Mouse (Mus musculus) kidney, embryonic 15.5 days (tissue): ENCODE results near the gene Gpr150. TPM values are rescaled to one million over a fixed set of nuclear protein-coding genes. Genes with fewer than 3 reads are reported as not detected.

Experiments used
- ATAC-seq: fragments of 200-750 bp; cut with Nextera tagmentation; replicated peaks from 2 replicates; pipeline ENCODE4 v1.8.0; 2017; ENCODE audit warnings: moderate TSS enrichment; ENCODE audit not compliant: low FRiP score
- H3K27ac ChIP-seq: fragments of 300-500 bp; sonication (generic); 2 replicates; pipeline ENCODE4 v1.5.1; 2015; ENCODE audit warnings: mild to moderate bottlenecking, inconsistent platforms
- H3K27me3 ChIP-seq: fragments of 300-500 bp; sonication (generic); 2 replicates; pipeline ENCODE4 v1.6.1; 2015; ENCODE audit warnings: inconsistent platforms
- H3K36me3 ChIP-seq: fragments of 300-500 bp; sonication (generic); 2 replicates; pipeline ENCODE4 v1.6.1; 2015; ENCODE audit warnings: inconsistent platforms
- H3K4me1 ChIP-seq: fragments of 300-500 bp; sonication (generic); 2 replicates; pipeline ENCODE4 v1.6.1; 2015; ENCODE audit warnings: inconsistent platforms
- H3K4me2 ChIP-seq: fragments of 300-500 bp; sonication (generic); 2 replicates; pipeline ENCODE4 v1.6.1; 2015; ENCODE audit warnings: moderate library complexity, mild to moderate bottlenecking, inconsistent platforms
- H3K4me3 ChIP-seq: fragments of 300-500 bp; sonication (generic); replicated peaks from 2 replicates; pipeline ENCODE4 v1.5.1; 2015; ENCODE audit warnings: mild to moderate bottlenecking, inconsistent platforms
- H3K9ac ChIP-seq: fragments of 300-500 bp; sonication (generic); 2 replicates; pipeline ENCODE4 v1.6.1; 2015; ENCODE audit warnings: mild to moderate bottlenecking, inconsistent platforms
- H3K9me3 ChIP-seq: fragments of 300-500 bp; sonication (generic); replicated peaks from 2 replicates; pipeline ENCODE4 v1.6.1; 2016; ENCODE audit warnings: inconsistent platforms
- WGBS: fragments of 180-500 bp; shearing (Covaris S2); methylation state at CpG from one replicate; pipeline ENCODE4 v1.1.7; 2015; ENCODE audit warnings: mixed read lengths; 5-methylcytosine and 5-hydroxymethylcytosine counted together
- polyA plus RNA-seq: library from polyadenylated mRNA; unstranded; fragments of >200 nt; fragmentation: Nextera tagmentation; extraction: Ambion mirVana; gene quantifications from 2 replicates; pipeline ENCODE4 v1.2.1, GENCODE M21; 2015

Gene Gpr150
- polyA plus RNA-seq: 0.44 and 0.60 TPM in 2 replicates

DNA sequence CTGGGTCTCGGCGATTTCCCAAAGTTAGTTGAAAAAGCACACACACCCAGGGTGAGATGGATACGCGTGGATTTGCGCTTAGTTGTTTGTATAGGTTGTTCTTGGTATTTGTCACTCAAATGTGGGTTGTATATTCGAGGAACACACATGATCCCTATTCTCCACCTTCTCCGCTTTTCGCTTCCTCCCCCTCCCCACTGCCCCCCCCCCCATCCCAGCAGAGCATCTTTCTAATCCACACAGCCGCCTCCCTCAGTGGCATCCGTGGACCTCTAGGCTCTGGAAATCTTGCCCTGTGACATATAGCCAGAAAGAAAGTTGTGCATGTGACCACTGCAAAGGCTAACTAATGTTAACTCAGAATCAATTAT is at the start of gene Gpr150:
TSS of gene Gpr150 (minus strand) at position 101 of the 371 bp plus-strand sequence.
- H3K9ac ChIP-seq: peak within 1 kb of the TSS; percentile 41
- peak within 1 kb of the TSS; percentile 98 for H3K4me2 ChIP-seq
- peaks cover 19% of the 10 kb centered on the region for H3K4me1 ChIP-seq
- 15% methylated on average over 10 of the region's 10 CpGs for WGBS
- no peaks in the 10 kb centered on the region for H3K36me3 ChIP-seq
- ATAC-seq: no peak
- H3K9me3 ChIP-seq: no peaks in the 10 kb centered on the region
- H3K27me3 ChIP-seq: peaks cover 48% of the 10 kb centered on the region
- H3K4me3 ChIP-seq: peak within 1 kb of the TSS; percentile 48
- no peak within 1 kb of the TSS for H3K27ac ChIP-seq

DNA sequence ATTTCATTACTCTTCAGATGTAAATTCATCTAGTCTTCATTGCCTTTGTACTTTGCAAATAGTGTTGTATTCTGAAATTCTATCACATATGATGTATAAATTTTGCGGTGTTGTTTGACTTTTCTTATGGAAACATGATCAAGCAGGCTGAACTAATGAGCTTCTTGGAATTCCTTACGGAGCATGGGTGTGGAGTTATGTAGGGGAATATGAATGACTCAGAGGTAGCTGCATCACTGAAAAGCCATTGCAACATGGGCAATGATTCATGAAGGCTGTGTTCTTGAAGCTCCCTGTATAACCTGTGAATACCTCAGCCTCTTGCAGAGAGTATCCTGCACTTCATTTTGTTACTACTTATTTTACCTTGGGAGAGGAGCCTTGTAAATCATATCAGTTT is 45.2 kb upstream of the Gpr150 start:
- Histone ChIP-seq H3K4me3 (no peak overlapping the region), H3K36me3 (peaks cover 30% of the 10 kb centered on the region), H3K27me3 (no peaks in the 10 kb centered on the region), H3K4me2 (no peak overlapping the region), H3K9ac (no peak overlapping the region), H3K4me1 (peaks cover 6% of the 10 kb centered on the region), H3K9me3 (no peaks in the 10 kb centered on the region), H3K27ac (no peak overlapping the region)
- ATAC-seq: no peak
- 81% methylated on average over 2 of the region's 2 CpGs for WGBS

DNA sequence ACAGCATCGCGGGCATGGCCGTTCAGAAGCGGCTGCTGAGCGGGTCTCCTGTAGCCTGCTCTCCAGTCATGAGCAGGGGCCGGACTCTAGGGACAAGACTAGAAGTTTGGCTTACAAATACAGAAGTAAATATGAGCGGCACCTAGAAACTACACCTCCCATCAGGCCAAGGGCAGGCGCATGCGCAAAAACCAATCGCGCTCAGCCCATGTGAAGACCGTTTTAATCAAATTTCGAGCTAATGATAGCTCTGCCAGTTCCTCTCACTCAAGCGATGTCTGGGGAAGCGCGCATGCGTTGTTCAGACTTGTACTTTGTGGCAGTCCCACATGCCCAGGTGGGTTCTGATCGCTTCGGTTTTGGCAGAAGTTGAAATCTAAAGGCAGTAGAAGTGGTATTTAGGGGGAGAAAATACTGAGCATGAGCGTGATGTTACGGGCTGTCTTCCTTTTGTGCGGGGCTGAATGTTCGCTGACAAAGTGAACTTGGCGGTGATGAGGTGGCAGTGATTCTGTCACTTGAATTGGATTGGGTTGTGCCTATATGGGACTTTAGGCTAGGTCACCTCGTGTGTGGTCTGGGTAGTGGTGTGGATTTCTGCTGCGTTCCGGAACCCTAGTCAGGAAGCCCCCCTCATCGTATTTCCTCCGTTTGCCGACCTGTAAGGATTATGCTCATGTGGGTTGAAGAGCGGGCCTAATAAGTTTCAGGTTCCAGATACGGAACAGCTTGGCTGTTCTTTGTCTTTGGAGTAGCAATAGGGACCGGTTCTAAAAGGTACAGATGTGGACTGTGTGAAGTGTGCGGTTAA is 41.9 kb upstream of the Gpr150 start, which contains the start of the genes Arsk and Ttc37:
TSS of gene Arsk (minus strand) at position 168 of the 811 bp plus-strand sequence.
TSS of gene Ttc37 (plus strand) at position 242 of the 811 bp plus-strand sequence.
- Histone ChIP-seq H3K9me3 (no peaks in the 10 kb centered on the region), H3K4me3 (peak within 1 kb of the TSS; percentile 77), H3K4me2 (peak within 1 kb of the TSS; percentile 63), H3K27ac (peak within 1 kb of the TSS; percentile 89), H3K27me3 (no peaks in the 10 kb centered on the region), H3K9ac (peak within 1 kb of the TSS; percentile 70), H3K4me1 (peaks cover 6% of the 10 kb centered on the region), H3K36me3 (peaks cover 23% of the 10 kb centered on the region)
- under 1% methylated on average over 34 of the region's 34 CpGs for WGBS
- ATAC-seq: peak; percentile 98

GRCm38 (mm10) chr13:76098116-76098492 is 41.3 kb upstream of the Gpr150 start:
- H3K27ac ChIP-seq: peak overlapping the region; percentile 89
- peak overlapping the region; percentile 77 for H3K4me3 ChIP-seq
- H3K9me3 ChIP-seq: no peaks in the 10 kb centered on the region
- WGBS: 3% methylated on average over 16 of the region's 16 CpGs
- peaks cover 20% of the 10 kb centered on the region for H3K36me3 ChIP-seq
- no peaks in the 10 kb centered on the region for H3K27me3 ChIP-seq
- peak overlapping the region; percentile 60 for H3K9ac ChIP-seq
- peak overlapping the region; percentile 63 for H3K4me2 ChIP-seq
- H3K4me1 ChIP-seq: peaks cover 6% of the 10 kb centered on the region
- ATAC-seq: peak; percentile 87

GRCm38 (mm10) chr13:76074323-76074722 is 17.5 kb upstream of the Gpr150 start:
- no peak for ATAC-seq
- Histone ChIP-seq H3K9ac (no peak overlapping the region), H3K4me3 (no peak overlapping the region), H3K4me2 (no peak overlapping the region), H3K9me3 (no peaks in the 10 kb centered on the region), H3K36me3 (no peaks in the 10 kb centered on the region), H3K27ac (no peak overlapping the region), H3K4me1 (no peaks in the 10 kb centered on the region), H3K27me3 (no peaks in the 10 kb centered on the region)
- WGBS: 73% methylated on average over 1 of the region's 1 CpGs

DNA sequence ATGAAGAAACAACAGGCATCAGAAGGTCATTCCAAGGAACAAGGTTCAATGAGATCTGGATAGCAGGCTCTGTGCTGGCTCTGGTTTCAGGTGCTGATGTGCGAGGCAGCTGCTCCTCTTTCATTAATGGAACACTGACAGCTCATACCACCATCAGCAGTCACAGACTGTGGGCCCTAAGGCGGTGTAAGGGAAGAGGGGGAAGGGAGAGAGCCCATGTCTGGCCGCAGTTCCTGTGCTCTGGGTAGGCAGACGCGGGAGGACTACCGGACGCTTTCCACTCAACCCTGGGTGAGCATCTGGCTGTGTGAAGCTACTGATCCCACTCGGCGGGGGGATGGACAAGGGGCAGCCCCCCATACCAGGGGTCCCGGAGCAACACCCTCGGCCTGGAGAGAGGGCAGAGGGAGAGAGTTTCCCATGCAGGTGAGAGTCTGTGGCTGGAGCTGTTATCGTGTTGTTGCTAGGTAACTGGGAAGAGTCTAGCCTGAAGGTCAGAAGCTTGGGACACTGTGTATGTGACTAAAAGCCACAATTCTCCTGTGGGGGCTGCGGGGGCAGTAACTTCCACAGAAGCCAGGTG is 7.7 kb upstream of the Gpr150 start:
- 83% methylated on average over 13 of the region's 13 CpGs for WGBS
- Histone ChIP-seq H3K9ac (no peak overlapping the region), H3K4me1 (0 out of 2 replicates have a peak, but pooled peaks cover 7% of the 10 kb centered on the region), H3K4me2 (0 out of 2 replicates have a peak overlapping the region, but pooled peaks have one; percentile 2), H3K9me3 (no peaks in the 10 kb centered on the region), H3K27me3 (no peaks in the 10 kb centered on the region), H3K4me3 (no peak overlapping the region), H3K36me3 (peaks cover 11% of the 10 kb centered on the region; the same call in 1 of the 2 replicates), H3K27ac (no peak overlapping the region)
- peak; percentile 65 for ATAC-seq

- no peak overlapping the region for H3K4me3 ChIP-seq
- H3K36me3 ChIP-seq: peaks cover 11% of the 10 kb centered on the region; the same call in 1 of the 2 replicates
- H3K27me3 ChIP-seq: no peaks in the 10 kb centered on the region
- H3K9me3 ChIP-seq: no peaks in the 10 kb centered on the region
- ATAC-seq: no peak
- 74% methylated on average over 4 of the region's 4 CpGs for WGBS
- H3K27ac ChIP-seq: no peak overlapping the region
- H3K4me2 ChIP-seq: no peak overlapping the region
- H3K9ac ChIP-seq: no peak overlapping the region
- H3K4me1 ChIP-seq: 0 out of 2 replicates have a peak, but pooled peaks cover 7% of the 10 kb centered on the region
Observed at GRCm38 (mm10) chr13:76063548-76063947, 6.8 kb upstream of the Gpr150 start.

DNA sequence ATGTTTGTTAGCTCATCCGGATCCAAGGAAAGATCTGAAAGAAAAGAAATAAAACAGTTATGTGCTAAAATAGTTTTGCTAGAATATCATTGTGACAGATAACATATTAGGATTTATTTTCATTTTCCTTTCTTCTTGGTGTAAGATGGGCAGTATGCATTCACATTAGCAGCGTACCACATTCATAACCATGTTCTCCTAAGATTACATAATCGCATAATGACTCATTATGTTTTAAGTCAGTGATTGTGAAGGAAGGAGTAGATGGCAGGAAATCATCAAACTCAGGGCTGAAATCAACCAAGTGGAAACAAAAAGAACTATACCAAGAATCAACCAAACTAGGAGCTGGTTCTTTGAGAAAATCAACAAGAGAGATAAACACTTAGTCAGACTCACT is 5.8 kb upstream of the Gpr150 start:
- H3K36me3 ChIP-seq: peaks cover 11% of the 10 kb centered on the region; the same call in 1 of the 2 replicates
- H3K4me3 ChIP-seq: no peak overlapping the region
- ATAC-seq: no peak
- no peak overlapping the region for H3K9ac ChIP-seq
- 0 out of 2 replicates have a peak, but pooled peaks cover 7% of the 10 kb centered on the region for H3K4me1 ChIP-seq
- no peaks in the 10 kb centered on the region for H3K9me3 ChIP-seq
- WGBS: 88% methylated on average over 3 of the region's 3 CpGs
- H3K27ac ChIP-seq: no peak overlapping the region
- H3K4me2 ChIP-seq: no peak overlapping the region
- H3K27me3 ChIP-seq: peaks cover 9% of the 10 kb centered on the region

GRCm38 (mm10) chr13:76062126-76062525 is 5.3 kb upstream of the Gpr150 start:
- ATAC-seq: no peak
- Histone ChIP-seq H3K4me1 (0 out of 2 replicates have a peak, but pooled peaks cover 7% of the 10 kb centered on the region), H3K9ac (no peak overlapping the region), H3K27me3 (peaks cover 13% of the 10 kb centered on the region), H3K27ac (no peak overlapping the region), H3K4me3 (no peak overlapping the region), H3K36me3 (peaks cover 11% of the 10 kb centered on the region; the same call in 1 of the 2 replicates), H3K9me3 (no peaks in the 10 kb centered on the region), H3K4me2 (no peak overlapping the region)
- WGBS: 92% methylated on average over 3 of the region's 3 CpGs

- 80% methylated on average over 4 of the region's 4 CpGs for WGBS
- Histone ChIP-seq H3K36me3 (peaks cover 4% of the 10 kb centered on the region; the same call in 1 of the 2 replicates), H3K9me3 (no peaks in the 10 kb centered on the region), H3K9ac (no peak overlapping the region), H3K4me3 (no peak overlapping the region), H3K27me3 (peaks cover 39% of the 10 kb centered on the region), H3K4me2 (no peak overlapping the region), H3K4me1 (peaks cover 23% of the 10 kb centered on the region), H3K27ac (no peak overlapping the region)
- no peak for ATAC-seq
Observed at GRCm38 (mm10) chr13:76059591-76059990, 2.8 kb upstream of the Gpr150 start.

DNA sequence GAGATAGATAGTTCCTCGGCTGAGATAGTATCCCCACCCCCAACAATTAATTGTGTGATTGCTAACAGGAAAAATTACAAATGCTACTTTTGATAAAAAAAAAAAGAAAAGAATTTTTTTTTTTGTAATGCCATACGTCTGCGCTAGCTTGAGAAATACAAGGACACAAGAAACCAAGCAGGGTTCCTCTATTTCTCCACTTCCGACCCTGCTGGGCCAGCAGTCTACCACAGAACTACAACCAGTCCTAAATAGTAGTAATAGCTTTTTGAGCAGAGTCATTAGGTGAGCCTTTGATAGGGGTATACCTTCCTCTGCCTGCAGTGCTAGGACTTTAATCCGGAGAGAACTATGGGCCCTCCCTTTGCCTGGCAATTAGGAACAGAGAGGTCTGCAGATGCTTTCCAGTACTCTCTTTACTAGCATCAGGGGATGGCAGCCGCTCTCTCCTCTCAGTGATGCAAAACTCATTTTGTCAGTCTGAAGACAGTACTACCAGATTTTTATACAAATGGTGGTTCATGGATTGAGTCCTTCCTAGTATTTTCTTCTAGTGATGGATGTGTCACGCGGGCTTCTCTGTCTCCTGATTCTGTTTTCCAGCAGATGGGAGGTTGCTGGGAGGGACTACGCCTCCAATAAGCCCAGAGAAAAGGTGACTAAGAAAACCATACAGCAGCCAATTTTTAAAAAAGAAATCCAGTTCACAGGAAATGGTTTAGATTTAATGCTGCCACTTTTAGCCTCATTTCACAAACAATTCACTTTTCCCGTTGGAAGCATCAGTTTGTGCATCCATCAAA is 672 bp upstream of the Gpr150 start:
- no peak overlapping the region for H3K27ac ChIP-seq
- peaks cover 19% of the 10 kb centered on the region for H3K4me1 ChIP-seq
- no peaks in the 10 kb centered on the region for H3K9me3 ChIP-seq
- no peaks in the 10 kb centered on the region for H3K36me3 ChIP-seq
- no peak for ATAC-seq
- H3K4me3 ChIP-seq: no peak overlapping the region
- H3K9ac ChIP-seq: no peak overlapping the region
- peaks cover 48% of the 10 kb centered on the region for H3K27me3 ChIP-seq
- no peak overlapping the region for H3K4me2 ChIP-seq
- WGBS: 61% methylated on average over 10 of the region's 10 CpGs
